Mouse (Mus musculus) 3134 (cell line): Measurements from ENCODE around the gene Bmp2k.

Source experiments
- DNase-seq: peaks from one replicate; pipeline ENCODE4 v3.0.0-alpha.2; 2011; ENCODE audit warnings: low spot score; ENCODE audit not compliant: insufficient read length; ENCODE audit errors: extremely low read depth

The Bmp2k gene

DNA sequence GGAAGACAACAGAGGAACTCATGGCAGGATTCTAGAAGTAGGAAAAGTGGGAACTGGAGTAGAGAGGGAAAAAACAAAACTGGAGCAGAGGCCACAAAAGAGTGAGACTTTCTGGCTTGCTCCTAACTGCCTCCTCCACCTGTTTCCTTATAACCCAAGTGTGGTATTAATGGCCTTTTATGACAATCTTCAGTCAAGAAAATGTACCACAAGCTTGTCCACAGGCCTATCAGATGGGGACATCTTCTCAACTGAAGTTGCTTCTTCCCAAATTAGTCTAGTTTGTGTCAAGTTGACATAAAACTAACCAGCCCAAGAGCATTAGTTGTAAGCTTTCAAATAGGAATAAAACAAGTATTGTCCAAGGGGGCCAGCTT, 27.0 kb upstream of the Bmp2k start:
- no peak for DNase-seq

DNA sequence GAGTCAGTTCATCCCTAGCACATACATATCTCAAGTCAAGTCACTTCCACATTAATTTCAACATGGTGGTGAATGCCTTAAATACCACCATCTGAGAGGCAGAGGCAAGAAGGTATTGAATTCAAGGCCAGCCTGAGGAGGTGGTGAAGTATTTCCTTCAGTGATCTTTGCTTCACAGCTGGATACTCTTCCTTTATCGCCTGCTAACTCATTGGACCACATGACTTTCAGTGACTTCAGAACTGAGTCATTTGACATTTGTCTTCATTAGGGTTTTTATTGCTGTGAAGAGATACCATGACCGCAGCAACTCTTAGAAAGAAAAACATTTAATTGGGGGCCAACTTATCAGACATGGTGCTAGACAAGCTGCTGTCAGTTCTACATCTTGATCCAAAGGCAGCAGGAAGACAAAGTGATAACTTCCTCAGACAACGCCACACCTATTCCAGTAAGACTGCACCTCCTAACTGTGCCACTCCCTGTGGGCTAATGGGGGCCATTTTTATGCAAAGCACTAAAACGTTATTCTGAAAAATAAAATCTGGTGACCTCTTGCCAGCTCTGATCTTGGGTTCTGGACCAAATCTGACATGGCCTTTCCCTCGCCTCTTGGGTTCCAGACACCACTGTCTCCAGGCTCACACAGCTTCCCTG, 24.9 kb upstream of the Bmp2k start:
- no peak for DNase-seq

DNA sequence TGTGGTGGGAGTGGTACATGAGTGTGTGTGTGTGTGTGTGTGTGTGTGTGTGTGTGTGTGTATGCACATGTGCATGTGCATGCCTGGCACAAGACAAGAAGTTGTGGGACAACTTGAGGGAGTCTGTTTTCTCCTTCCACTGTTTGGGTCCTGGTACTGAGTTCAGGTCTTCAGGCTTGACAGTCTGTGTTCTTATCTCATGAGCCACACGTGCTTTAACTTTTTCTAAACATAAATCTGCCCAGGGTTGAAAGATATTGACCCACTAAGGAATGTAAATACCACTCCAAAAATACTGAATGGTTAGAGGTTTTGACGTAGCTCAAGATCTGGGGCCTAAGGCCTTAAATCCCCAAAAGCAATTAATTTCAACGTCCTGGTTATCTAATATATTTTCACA, 23.8 kb upstream of the Bmp2k start:
- no peak for DNase-seq

DNA sequence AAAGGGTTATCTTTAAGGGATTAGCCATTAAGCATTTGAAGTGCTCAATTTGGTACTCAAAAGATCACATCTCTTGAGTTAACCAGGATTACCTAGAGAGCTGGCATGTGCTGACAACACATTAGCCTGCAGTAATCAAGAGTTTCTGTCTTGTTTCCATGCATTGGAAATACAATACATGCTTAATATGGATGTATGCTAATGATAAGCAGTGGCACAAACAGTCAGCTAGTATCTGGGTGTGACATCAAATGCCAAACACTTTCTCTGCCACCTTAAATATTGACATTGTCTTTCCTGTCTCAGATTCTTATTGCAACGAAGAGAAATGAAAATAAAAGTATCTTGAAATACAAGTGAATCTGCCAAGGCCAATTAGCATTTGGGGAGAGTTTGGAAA, 22.8 kb upstream of the Bmp2k start:
- DNase-seq, result no peak

DNA sequence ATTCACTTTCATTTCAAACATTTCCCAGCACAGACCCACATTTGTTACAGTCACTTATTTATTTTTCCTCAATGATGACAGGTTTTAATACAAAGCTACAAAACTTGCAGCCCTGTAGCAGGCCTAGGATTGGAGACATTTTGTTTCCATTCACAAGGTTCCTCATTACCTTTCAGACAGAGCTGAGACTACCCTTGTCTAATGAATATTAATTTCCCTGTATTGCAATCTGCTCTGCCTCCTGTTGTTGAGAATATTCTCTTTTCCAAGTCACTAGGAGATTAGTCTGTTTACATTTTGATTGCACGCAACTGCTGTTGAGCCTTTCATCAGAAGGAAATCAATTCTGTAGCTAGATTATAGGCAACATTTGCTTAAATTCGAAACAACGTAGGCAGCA, 22.4 kb upstream of the Bmp2k start:
- DNase-seq, result no peak

DNA sequence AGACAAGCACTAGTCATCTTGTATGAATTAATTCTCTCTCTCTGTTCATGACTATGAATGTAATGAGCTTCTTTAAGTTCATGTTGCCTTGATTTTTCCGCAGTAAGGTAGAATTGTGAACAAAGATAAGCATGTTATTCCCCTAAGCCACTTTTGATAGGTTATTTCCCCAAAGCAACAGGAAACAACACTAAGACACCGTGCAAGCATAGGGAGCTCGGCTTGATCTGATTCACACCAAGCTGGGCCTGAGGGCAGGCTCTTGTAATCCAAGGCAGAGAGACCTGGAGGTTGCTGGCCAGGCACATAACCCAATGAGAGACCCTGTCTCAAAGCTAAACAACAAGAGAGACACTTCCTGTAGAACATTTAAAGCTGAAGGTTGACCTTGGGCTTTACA, 21.3 kb upstream of the Bmp2k start:
- no peak for DNase-seq

DNA sequence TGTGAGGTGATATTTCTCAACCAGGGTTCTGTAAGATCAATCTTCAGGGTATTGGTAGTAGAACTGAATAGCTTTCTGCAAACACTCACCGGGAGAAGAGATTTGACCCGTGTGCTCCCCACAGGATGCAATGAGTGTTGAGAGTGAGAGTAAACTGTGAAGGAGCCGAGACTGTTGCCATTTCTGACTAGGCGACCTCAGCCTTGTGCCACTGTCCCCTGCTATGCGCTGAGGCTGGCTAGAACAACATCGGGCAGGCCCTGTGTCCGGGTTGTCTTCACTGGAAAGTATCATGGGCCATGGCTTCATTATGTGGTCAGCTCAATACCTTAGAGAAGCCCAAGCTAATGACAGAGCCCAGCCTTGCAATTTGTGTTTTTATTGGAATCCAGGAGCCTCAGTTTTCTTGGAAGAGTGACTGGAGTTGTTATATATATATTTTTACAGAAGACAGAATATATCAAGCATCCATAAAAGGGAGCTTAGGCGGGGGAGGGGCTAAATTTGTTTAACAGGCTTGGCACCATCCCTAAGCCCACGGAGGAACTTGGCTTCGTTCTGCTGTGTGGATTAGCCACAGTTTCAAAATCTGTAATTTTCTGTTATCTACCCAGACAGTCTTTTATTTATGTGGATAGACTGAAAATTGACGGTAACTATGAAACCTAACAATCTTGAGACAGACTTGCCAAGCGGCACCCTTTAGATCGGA, 18.0 kb upstream of the Bmp2k start:
- no peak for DNase-seq

DNA sequence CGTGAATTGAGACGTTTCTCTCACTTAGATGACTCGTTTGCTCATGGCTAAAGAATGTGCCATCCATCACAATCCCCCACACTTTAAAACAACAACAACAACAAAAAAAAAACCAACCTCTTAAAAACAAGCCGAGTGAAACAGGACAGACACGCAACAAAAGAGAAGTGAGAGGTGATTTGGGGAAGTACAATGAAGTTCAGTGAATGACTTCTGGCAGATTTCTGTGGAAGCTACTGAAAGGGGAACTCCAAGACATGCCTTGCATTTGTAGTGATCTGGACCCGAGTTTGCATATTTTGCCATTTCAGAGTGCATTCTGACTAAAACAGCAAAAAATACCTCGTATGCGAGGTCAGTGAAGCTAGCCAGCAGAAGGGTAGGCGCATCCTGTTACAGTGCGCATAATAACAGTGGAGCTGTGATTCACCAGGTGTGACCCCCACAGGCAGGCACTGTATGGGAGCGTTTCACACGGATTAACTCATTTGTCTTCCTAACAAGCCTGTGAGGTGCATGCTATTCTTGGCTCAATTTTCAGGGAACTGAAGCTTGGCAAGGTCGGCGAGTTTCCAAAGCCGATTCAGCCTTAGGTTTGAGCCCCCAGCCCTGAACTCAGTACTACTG, 17.4 kb upstream of the Bmp2k start:
- DNase-seq, result no peak

DNA sequence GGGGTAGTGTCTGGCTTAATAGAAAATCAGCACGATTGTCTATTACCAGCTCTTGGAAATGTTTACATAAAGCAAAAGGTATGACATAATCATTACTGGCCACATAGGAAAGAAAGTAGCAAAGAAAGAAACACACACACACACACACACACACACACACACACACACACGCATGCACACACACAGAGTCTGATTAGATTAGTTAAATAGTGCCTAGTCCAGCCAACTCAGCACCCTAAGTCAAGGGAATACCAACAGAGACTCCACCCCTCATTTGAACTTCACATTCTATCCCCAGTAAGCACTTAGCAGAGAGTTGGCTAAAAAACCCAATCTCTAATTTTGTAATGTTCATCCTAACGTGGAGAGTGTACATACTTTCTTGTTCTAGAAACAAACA, 15.5 kb upstream of the Bmp2k start:
- no peak for DNase-seq

DNA sequence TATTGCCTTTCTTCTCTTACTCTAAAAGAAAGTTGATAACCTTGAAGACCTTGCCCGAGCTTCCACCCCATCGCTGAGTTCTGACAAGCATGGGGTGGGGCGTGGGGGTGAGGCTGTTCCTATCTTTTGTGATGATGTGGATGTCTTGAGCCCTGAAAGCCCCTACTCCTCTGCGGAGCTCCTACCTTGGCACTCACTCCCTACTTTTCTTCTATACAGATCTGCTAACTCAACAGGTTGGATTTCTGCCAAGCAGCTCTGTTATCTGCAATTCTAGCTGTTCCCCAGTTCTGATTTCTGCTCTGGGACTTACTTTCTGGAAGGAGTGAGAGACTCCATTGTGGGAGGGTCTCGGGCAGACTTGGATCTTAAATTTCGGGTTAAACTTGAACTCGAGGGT, 14.3 kb upstream of the Bmp2k start:
- no peak for DNase-seq

DNA sequence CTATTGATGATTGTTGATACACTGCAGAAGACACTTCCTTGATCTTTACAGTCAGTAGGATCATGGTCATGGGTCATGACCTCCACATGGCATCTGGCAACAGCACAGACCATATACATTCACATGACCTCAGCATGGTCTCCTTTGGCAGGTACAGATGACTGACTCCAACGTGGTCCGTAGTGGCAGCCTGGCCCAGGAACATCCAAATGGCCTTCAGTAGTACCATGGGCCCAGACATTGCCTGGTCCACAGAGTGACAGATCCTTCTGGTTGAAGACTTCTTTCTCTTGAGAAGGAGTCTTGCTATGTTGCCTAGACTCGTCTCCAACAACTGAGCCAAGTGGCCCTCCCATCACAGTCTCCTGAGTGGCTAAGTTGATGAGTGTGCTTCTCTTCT, 10.6 kb upstream of the Bmp2k start:
- no peak for DNase-seq

DNA sequence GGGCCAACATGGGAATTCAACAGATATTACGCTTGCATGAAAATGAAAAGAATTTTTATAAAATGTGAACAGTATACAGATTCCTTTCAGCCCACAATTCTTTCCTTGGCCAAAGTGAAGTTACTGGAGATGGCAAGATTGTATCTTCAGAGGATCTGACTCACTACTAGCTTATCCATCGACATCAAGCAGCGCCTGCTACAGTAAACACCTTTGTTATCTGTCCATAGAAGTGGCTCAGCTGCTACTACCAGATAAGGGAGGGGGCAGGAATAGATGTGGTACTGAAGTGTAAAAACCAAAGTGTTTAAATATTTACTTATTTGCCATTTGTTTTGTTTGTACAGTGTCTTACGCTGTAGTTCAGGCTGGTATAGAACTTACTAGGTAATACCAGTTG, 8.6 kb upstream of the Bmp2k start:
- DNase-seq, result no peak

DNA sequence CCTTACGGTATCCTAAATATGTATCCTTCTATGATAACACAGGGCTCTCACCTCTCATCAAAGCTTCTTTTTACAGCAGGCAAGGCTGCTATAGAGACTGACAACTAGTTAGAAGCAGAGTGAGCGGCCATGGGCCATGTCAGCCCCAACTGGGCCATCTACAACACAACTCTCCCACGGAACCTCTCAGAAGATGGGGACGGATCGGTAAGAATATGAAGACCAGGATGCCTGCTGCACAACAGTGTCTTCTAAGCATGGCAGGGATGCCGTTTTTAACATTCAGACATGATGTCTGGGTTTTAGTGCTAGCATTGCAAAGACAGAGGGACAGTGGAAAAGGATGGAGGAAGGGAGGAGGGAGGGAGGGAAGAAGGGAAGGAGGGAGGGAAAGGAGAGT, 6.3 kb upstream of the Bmp2k start:
- no peak for DNase-seq

DNA sequence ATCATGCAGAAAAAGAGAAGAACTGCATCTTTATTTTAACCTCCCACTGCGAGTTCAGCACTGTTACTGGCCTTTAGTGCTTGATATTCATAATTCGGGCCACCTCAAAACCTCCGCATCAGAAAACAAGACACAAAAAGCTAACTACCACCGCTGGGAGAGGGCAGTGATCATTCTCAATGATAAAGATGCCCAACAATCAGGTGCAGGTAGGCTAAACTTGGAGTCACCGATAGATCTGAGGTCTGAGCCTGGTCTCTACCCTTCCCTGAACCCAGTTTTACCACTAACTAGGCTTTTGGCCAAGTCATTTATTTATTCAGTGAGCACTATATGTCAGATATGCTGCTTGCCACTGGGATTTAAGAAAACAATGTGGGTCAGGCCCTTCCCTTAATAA, 4.8 kb upstream of the Bmp2k start:
- no peak for DNase-seq

DNA sequence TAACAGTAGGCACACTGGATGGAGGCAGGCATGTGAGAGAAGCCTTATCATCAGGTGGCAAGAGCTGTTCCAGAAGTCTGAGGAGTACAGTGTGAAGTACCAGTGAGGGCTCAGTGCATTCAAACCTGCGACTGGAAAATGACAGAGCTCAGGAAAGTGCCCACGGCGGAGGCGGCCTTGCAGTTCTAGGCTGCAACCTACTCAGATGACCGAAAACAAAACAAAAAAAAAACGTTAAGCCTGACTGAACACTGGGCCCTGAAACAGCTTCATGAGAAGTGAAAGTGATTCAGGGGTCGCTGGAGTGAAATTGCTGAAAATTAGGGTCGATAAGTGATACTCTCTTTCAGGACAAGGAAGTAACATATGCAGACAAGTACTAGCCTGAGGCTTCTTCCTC, 4.4 kb upstream of the Bmp2k start:
- no peak for DNase-seq

DNA sequence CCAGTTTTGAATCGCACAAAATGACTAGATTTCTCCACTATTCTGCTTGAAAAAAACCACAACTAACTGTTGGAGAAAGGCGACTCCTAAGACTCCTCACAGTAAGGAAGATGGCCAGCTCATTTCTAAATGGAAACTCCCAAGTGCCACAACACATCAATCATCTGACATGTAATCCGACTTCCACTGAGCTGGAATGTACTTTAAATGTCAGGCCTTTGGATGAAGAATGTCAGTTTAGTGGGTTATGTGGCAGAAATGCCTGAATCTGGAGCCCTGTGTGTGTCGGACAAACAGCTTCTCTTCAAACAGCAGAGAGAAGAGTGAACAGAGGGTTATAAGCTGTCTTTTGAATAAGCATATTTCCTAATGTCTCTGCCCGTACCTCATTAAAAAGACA, 1.7 kb upstream of the Bmp2k start:
- DNase-seq, result no peak

DNA sequence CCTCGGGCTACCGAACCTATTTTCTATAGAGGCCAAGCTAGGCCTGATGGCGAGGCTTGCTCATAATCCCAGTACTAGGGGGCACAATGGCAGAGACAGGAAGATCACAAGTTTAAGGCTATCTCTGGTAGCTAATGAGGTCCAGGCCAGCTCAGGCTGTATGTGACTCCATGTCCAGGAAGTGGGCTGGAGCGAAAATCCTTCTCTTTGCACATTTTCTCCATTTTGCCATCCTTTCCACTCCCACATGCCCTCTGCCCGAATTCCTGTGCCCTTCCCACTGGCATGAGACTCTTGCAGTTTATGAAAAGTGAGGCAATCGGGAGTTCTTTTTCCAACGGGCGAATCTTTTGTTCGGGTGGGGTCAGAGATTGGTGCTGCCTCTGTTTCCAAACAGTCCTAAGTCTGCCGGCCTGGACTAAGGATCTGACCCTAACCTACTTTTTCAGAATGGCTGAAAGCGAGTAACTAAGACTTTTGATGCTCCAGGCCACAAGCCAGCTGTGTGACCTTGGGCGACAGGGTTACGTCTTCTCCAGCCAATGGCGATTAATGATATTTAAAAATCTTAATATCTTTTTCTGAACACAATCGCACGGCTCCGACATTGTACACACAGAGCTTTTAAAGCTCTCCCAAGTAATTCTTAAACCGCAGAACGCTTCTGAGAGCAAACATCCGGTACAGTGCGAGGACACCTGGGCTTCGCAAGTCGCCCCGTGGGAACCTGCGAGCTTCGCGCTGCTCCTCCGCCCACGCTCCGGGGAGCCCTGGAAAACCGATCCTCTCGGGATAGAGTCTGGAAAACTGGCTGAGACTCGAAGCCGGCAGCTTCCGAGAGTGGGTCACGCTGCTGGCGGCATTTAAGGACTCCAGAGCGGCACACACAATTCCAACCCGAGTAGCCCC, 834 bp upstream of the Bmp2k start:
- no peak for DNase-seq

DNA sequence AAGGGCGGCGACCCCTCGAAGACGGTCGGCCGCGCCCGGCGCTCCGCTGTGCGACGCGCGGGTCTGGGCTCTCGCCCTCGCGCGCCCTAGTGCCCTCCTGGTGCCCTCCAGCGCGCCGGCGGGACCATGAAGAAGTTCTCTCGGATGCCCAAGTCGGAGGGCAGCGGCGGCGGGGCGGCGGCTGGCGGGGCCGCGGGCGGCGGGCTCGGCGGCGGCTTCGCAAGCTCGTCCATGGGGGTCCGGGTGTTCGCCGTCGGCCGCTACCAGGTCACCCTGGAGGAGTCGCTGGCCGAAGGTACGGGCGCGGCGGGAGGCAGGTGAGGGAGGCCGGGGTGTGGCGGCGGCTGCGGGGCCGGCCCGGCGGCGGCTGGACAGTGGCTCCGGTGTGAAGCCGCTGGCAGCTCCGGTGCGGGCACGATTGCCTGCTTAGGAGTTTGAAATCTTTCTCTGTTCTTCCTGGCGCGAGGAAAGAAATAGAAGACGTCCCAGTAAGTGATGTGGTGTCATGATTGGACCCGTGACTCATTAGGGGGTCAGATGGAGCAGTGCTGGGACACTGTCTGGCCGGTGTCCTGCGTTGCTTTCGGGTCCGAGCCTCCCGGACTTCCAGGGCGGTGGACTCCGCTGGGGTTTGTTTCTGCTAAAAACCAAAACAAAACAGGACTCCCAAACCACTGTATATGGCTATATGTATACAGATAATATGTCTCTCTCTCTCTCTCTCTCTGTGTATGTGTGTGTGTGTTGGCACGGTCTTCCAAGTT, 495 bp downstream of the Bmp2k start:
- peak; percentile 70 for DNase-seq

DNA sequence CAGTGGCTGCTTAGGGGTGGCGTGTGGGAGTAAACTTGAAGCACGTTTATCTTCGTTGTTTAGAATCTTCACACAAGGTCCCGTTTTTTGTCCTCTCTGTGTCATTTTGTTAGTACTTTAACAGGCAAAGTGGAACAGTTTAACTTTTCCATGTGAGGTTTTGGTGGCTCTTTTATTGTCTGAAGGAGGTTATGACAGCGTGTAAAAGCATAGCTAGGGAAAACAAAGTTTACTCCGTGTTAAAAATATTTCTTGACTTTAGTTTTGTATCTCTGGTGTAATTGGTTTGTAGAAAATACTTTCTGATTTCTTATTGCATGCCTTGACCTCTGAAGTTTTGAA, 1.0 kb downstream of the Bmp2k start:
- no peak for DNase-seq

DNA sequence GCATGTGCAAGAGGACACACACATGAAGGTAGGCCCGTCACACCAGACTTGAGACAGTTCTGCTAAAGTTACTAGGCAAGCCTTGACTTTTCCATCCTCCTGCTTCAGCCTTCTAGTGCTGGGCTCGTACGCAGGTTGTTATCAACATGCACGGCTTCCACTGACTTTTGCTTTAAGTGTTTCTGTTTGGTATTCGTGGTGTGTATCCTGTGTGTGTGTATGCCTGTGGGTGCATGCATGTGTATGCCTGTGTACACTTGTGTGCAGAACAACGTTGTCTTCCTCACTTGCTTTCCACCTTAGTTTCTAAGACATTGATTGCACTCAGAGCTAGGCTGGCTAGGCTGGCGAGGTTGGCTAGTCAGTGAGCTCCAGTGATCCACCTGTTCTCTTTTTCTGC, 2.1 kb downstream of the Bmp2k start:
- no peak for DNase-seq

DNA sequence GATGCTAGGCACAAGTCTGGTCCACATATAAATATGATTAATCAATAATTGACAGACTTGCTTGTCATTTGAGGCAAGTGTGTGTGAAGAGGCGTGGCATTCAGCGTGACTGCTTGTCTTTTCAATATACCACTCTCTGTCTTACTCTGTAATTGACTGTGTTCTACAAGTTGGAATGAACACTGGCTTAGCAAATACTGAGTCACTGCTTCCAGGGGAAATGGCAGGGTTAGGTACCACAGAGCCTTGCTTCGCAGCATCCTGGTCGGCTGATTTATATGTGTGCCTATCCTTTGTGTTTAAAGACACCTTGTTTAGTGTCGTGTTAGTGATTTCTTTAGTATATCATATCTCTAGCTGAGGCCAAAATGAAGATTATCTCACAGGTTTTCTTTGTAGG, 3.0 kb downstream of the Bmp2k start:
- DNase-seq, result no peak
